Mouse (Mus musculus) CH12F3 (cell line): ENCODE results near the gene Prkaa2.
"Not testable (repeated sequence)": the region's sequence is repeated elsewhere in the genome, so short reads cannot be mapped to it uniquely, and the experiment has no call there.

Experiments
- in situ Hi-C: fragments of 300-500 bp; cut with MboI; formaldehyde crosslinking; loops from 2 replicates; pipeline ENCODE4 v1.14.3; 2020; ENCODE audit warnings: low sequenced_read_pairs

The Prkaa2 gene

DNA sequence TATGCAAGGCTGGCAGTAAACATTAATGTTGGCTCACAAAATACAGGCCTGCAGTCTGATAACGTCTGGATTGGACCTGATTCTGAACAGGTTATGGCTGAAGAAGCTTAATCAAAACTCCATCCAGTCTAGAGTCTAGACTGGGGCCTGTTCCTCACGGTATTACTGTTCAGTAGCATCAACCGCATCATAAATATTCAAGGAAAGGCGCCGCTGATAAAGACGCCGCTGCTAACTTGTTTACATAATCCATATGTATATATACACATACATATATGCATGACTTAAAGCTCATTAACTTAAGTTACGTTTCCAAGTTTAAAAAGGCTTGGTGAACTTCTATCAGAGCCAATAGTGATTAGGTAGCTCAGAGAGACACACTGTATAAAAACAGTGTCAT, 78.6 kb downstream of the Prkaa2 start:
- in situ Hi-C loops, result no loop called here

DNA sequence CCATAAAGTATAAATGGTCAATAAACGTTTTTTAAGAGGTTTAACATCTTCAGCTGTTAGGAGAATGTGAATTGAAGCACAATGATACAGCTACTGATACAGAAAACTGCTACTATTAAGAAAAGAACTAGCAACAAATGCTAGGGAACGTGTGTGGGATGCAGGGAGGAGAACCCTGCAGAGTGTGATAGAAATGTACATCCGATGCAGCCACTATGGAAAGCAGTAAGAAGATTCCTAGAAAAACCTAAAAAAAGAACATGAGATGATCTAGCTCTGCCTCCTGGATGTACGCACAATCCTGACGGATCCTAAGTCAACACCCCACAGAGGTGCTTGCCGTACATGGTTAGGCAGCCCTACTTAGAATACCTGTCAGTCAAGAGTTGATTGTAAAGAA, 82.4 kb downstream of the Prkaa2 start:
- in situ Hi-C loops, result no loop called here

DNA sequence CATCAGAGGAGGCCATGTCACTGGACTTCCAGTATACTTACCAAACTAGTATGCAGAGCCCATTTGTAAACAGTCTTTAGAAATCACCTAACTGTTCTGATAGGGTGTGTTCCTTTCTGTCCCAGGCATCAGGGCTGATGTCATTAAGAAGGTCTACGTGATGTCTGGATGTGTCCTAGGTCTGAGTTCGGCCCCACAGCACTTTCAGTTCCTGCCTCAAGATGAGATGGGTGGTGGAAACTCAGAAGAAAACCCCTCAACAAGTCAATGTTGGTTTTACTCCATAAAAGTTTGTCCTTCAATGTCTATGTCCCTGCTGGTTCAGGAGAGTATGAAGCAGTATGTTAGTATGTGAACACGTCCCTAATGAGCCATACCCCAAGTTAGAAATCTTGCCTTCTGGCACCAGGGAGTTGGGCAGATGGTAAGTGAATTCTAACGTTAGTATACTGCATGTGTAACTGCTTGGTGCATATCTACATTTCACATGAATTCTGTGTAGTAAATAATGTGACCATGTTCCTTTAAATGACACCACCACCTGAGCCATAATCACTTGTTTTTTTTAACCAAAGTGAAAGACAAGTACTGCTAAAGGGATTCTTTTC, 93.6 kb downstream of the Prkaa2 start:
- in situ Hi-C loops, result no loop called here

DNA sequence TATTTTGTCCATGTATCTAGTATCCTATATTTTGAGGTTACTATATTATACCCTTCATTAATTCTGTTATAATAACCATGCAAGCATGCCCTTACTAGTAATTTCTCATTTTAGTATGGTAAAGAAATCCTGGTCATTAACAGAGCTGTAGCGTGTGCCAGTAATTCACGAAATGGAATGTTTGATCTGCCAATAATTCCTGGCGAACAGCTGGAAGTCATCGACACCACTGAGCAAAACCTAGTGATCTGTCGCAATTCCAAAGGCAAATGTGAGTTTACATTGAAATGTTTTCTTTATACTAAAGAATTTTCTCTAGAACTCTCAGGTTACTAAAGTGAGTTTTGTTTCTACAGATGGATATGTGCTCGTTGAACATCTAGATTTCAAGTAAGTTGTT, 94.2 kb downstream of the Prkaa2 start:
- in situ Hi-C loops, result no loop called here

DNA sequence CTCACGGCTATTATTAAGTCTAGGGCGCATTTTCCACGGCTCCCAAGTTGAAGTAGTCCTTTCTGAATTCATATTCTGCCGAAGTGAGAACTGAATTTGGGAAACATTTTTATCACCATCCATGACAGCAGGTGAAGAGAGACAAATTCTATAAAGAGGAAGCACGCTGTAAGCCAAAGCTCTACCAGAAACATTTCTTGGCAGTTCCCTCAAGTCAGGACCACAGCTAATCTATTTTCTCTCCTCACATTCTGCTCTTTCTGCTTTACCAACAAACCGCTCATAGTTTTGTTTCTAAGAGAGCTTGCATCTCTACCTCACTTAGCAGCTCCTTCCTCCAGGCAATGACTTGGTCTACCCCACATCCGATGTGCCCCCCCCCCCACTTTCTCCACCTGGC, 96.0 kb downstream of the Prkaa2 start:
- in situ Hi-C loops, result no loop called here

DNA sequence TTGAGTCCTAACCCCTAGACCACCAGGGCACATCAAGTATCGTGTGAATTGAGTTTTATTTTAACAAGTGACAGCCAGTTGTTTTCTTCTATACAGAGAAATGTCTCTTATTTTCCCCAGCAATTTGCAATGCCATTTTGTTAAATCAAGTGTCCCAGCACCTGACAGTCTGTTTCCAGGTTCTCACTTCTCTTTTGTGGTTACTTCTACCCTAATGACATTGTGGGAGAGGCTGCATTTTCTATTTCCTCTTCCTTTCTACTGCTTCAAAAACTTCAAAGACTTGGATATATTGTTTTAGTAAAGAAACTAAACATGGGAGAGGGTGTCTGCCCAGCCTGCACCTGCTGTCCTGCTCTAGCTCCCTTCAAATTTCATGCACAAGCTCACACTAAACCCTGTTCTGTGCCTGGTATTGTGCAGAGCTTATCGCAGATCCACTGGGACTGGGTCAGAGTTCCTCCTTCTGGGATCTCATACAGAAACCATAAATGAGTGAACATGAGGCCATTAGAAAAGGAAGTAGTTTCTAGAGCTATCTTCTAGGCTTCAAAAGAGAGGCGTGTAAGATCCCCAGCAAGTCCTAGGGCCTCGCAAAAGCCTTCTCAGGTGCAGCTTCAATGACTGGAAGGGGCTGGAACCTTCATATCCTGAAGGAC, 102.2 kb downstream of the Prkaa2 start:
- in situ Hi-C loops, result no loop called here

DNA sequence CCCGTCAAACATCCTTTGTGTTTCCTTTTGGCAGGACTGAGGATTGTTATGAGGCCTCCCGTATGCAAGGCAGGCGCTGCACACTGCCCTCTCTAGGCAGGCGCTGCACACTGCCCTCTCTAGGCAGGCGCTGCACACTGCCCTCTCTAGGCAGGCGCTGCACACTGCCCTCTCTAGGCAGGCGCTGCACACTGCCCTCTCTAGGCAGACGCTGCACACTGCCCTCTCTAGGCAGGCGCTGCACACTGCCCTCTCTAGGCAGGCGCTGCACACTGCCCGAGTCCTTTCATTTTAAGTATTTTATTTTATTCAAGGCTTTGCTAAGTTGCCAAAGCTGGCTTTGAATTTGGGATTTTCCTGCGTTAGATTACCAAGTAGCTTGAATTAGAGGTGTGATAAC, 105.0 kb downstream of the Prkaa2 start:
- in situ Hi-C loops, result not testable (repeated sequence)

DNA sequence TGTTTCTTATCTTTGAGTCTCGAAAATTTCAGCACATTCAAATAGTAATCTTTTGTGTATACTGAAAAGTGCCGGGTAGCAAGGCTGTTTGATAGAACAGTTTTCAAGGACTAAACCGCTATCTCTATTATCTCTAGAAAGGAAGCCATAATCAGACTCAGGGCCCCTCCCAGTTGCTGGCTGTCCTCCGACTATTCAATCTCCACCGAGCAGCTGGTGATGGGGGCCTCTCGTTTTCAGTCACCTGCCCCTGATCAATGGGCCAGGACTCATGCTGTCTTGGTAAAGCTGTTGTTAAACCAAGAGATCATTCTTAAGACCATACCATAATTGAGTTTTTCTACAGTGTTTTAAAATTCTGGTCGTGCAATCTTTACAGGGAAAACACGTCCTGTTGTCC, 105.6 kb downstream of the Prkaa2 start:
- in situ Hi-C loops, result no loop called here

DNA sequence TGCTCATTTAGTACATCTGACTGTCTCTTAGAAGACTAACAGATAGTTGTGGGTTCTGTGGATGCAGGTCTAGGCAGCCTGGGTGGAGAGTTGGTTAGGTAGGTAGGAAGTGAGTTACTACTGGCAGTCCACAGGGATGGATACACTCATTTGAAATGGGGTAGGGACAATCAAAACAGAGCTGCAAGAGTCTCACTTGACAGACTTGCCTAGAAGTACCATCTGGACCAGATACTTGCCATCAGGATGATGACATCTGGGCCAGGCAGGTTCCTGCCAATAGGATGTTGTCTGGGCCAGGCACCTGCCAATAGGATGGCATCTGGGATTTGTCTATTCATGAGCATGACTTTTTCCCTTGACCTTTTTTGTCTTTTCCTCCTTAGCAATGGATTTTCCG, 108.0 kb downstream of the Prkaa2 start:
- in situ Hi-C loops, result no loop called here

DNA sequence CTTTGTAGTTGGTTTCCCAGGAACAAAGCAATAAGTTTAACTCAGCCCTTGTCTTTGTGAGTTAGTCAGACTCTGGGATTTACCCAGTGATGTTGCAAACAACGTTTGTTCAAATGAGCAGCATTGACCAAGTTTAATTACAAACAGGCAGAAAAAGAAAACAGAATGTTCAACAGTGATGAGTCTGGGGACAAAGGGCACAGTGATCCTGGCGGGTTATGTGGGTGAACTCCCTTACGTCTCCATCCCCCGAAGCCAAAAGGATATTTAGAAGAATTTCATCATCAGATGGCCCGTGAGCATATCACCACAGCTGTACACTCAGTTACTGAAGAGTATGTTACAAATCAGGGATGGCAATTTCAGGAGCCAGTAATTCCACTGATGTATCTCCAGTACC, 110.0 kb downstream of the Prkaa2 start:
- in situ Hi-C loops, result no loop called here

DNA sequence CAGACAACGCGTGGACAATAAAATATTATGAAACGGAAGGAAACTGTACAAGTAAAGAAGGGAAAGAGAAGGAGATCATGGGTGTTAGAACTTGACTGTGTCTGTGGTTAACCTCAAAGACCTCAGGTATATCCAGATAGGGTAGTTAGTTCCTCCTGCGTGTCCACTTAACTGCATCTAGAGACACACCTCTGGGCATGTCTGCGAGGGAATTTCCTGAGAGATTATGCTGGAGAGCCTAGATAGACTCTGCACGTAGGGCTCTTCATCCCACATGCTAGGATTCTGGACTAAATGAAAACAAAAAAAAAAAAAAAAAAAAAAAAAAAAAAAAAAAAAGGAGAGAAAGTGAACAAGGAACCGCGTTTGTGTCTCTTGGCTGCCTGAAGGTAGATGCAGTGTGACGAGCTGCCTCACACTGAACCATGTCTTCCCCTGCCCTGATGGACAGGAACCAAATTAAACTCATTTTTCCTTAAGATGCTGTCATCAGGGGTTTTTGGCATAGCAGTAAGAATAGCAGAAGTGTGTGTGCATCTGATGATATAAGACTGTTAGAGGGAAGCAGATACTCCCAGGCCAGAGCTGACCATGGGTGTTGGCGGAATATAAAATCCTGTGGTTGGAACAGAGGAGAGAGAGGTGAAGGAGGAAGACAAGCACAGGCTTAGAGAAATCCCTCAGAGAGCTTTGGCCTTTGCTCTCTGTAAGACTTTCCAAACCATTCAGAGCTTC, 116.4 kb downstream of the Prkaa2 start:
- in situ Hi-C loops, result no loop called here

DNA sequence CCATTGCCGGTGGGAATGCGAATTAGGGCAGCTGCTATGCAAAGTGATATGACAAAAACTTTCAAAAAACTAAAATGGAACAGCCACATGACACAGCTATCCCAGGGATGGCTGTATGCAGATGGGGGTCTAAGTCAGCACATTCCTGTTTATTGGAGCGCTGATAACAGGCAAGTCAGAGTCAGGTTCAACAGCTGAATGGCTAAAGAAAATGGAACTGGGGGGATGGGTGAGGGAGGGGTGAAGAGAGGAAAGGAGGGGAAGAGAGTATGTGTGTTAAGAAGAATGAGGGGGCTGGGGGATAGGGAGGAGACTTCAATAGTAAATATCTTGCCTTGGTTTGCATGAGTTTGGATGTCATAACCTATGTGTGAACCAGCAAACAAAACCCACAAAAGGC, 117.4 kb downstream of the Prkaa2 start:
- in situ Hi-C loops, result no loop called here

DNA sequence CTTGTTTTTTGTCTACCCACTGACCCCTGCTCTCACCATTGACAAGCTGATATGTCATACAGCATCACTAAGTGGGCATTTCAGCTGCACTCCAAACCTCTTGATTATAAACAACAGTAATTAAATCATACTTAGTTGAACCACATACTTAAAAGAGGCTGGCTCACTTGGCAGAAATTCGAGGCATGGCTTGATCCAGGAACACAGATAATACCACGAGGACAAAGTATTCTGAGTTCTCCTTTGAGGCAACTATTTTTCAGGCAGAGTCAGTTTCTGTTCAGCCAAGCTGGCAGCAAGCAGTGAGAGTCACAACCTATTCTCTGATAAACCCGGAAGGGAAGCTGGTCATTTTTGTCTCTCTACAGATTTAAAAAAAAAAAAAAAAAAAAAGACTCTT, 119.0 kb downstream of the Prkaa2 start:
- in situ Hi-C loops, result no loop called here

DNA sequence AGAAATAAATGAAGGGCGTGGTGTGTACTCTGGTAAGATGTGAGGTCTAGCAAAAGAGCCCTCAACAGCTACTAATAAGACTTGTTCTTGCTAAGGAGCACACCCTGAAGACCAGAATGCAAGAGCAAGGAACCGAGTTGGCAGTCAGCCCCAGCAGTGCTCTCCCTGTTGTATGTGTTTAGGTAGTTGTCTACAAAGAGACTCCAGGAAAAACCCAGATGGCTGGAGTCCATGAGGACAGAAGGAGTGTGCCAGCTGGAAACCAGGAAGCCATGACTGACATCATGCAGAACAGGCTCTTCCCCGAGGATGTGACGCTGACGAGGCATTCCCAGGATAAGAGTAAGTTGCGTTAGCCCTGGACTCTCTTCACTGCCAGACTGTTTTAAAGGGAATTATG, 119.7 kb downstream of the Prkaa2 start:
- in situ Hi-C loops, result no loop called here

DNA sequence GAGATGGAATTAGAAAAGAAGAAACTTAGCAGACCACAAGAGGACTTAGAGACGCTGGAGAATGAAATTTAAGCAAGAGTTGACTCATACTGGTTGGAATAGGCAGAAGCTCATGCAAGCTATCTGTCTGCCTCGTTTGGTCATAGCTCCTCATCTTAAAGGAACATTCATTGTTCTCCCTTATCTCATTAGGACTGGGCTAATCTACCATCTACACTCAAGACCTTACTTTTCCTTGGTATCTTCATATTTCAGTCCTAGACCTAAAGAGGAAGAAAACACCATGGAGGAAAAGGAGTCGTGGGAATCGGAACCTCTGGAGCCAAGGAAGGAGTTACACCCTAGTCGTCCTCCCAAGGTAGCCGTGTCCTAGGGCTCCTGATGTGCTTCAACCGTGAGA, 121.0 kb downstream of the Prkaa2 start:
- in situ Hi-C loops, result no loop called here

DNA sequence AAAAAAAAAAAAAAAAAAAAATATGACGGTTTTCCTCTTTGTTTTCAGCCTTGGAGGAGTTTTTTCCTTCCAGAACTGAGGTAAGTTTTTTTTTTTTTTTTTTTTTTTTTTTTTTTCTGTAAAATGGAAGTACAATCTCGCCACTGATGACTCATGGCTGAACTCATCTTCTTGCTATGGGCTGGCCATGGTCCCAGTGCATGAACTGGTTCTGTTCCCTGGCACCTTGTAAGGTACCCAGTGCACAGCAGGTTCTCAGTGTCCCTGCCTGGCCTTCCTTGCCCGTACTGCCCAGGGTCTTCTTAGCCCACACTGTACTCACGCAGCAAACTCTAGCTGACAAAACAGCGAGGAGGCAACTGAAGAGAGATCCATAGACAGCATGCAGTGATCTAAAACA, 121.6 kb downstream of the Prkaa2 start:
- in situ Hi-C loops, result no loop called here

DNA sequence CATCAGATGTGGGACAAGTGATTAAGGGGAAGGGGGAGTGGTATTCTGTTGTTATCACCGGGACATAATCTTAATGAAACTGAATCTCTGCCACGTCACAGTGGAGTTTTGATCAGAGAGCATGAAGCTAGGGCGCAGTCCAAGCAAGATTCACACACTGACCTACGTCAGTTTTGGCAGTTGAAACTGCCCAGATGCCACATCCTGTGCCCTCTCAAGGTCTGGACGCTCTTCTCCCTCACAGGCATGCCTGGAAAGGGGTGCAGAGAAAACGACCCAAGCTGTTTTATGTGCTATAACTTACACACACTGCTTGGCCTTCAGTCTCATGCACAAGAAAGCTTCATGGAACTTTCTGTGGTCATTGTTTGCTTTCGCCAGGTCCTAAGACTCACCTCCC, 122.1 kb downstream of the Prkaa2 start:
- in situ Hi-C loops, result no loop called here

DNA sequence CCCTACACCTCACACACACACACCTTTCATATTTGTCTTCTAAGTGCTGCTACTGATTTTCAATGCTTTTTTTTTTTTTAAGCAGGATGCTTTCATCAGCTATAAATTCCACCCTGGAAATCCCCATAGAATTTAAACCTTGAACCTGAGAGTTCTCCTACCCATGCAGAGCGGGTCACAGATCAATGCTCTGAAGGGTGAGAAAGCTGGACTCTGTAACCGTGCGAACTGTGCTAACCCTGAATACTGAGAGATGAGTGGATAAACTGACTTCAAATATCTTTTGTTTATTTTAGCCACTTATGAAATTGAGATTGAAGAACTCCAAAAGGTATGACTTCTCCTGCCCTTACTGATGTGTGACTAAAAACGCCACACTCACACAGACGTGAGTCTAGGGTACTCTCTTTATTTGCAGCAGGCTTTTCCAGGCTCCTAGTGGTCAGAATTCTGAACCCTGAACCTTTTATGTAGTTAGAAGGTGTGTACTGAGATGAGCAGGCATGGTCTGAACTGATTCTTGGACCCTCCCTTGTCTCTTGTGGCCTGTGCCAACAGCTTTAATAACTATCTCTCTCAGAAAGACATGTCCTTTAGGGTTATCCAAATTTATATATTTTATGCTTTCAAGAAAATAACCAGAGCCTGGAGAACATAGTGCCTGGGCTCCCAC, 123.6 kb downstream of the Prkaa2 start:
- in situ Hi-C loops, result no loop called here
